Mouse (Mus musculus): ENCODE results near the gene Gata5.
A peak's percentile ranks its signal among the peaks of the same experiment; 100 is the strongest.

Gene Gata5

GRCm38 (mm10) chr2:180334551-180334986 is at the start of gene Gata5:
Gata5 (minus strand) TSS chr2:180334699.
- peak; percentile 90 for DNase-seq (ENCODE audit: extremely low spot score)

- no peak for DNase-seq (ENCODE audit: extremely low spot score)
These were observed 42.2 kb upstream of the Gata5 start for GRCm38 (mm10) chr2:180376730-180377129.

- no peak for DNase-seq (ENCODE audit: extremely low spot score)
These were observed 38.8 kb upstream of the Gata5 start for GRCm38 (mm10) chr2:180373256-180373655.

- no peak for DNase-seq (ENCODE audit: extremely low spot score)
These were observed 33.9 kb upstream of the Gata5 start for GRCm38 (mm10) chr2:180368359-180368758.

- DNase-seq (ENCODE audit: extremely low spot score): no peak
These were observed 32.9 kb upstream of the Gata5 start for GRCm38 (mm10) chr2:180367350-180367749.

- DNase-seq (ENCODE audit: extremely low spot score): no peak
These were observed 28.9 kb upstream of the Gata5 start for GRCm38 (mm10) chr2:180363434-180363720.

GRCm38 (mm10) chr2:180362585-180363433 is 28.3 kb upstream of the Gata5 start:
- no peak for DNase-seq (ENCODE audit: extremely low spot score)

GRCm38 (mm10) chr2:180359062-180359461 is 24.6 kb upstream of the Gata5 start:
- no peak for DNase-seq (ENCODE audit: extremely low spot score)

- peak; percentile 64 for DNase-seq (ENCODE audit: extremely low spot score)
These were observed 18.8 kb upstream of the Gata5 start for GRCm38 (mm10) chr2:180353338-180353737.

- no peak for DNase-seq (ENCODE audit: extremely low spot score)
These were observed 16.2 kb upstream of the Gata5 start for GRCm38 (mm10) chr2:180350700-180351099.

GRCm38 (mm10) chr2:180346820-180347497 is 12.5 kb upstream of the Gata5 start:
- peak; percentile 88 for DNase-seq (ENCODE audit: extremely low spot score)

- no peak for DNase-seq (ENCODE audit: extremely low spot score)
These were observed 8.6 kb upstream of the Gata5 start for GRCm38 (mm10) chr2:180343092-180343491.

- no peak for DNase-seq (ENCODE audit: extremely low spot score)
These were observed 7.7 kb upstream of the Gata5 start for GRCm38 (mm10) chr2:180342189-180342588.

GRCm38 (mm10) chr2:180341229-180341628 is 6.7 kb upstream of the Gata5 start:
- no peak for DNase-seq (ENCODE audit: extremely low spot score)

GRCm38 (mm10) chr2:180339886-180340285 is 5.4 kb upstream of the Gata5 start:
- no peak for DNase-seq (ENCODE audit: extremely low spot score)

- DNase-seq (ENCODE audit: extremely low spot score): peak; percentile 47
These were observed 535 bp downstream of the Gata5 start for GRCm38 (mm10) chr2:180333778-180334550.

- no peak for DNase-seq (ENCODE audit: extremely low spot score)
These were observed 5.0 kb downstream of the Gata5 start for GRCm38 (mm10) chr2:180329466-180329865.

- peak; percentile 44 for DNase-seq (ENCODE audit: extremely low spot score)
These were observed 11.7 kb downstream of the Gata5 start for GRCm38 (mm10) chr2:180322674-180323355.

- DNase-seq (ENCODE audit: extremely low spot score): no peak
These were observed 14.3 kb downstream of the Gata5 start for GRCm38 (mm10) chr2:180320216-180320615.

- DNase-seq (ENCODE audit: extremely low spot score): no peak
These were observed 16.9 kb downstream of the Gata5 start for GRCm38 (mm10) chr2:180317591-180317990.

- no peak for DNase-seq (ENCODE audit: extremely low spot score)
These were observed 20.2 kb downstream of the Gata5 start for GRCm38 (mm10) chr2:180314292-180314691.

GRCm38 (mm10) chr2:180311147-180311546 is 23.4 kb downstream of the Gata5 start:
- DNase-seq (ENCODE audit: extremely low spot score): no peak

Data from embryo, embryonic 9.5 days (tissue).